Mouse (Mus musculus) heart, embryonic 11.5 days (tissue): ENCODE measurements at regions not wholly inside any gene's neighbourhood (a gene's known extent, or its start where the extent isn't known, plus 50 kb on each side); places are given as distances from the start of the nearest gene placed in this dataset.
"Not testable (repeated sequence)": the region's sequence is repeated elsewhere in the genome, so short reads cannot be mapped to it uniquely, and the experiment has no call there.

Experiments
- ATAC-seq: fragments of 200-750 bp; cut with Nextera tagmentation; replicated peaks from 2 replicates; pipeline ENCODE4 v1.8.0; 2017; ENCODE audit warnings: moderate library complexity; ENCODE audit not compliant: insufficient number of reproducible peaks, low FRiP score, low TSS enrichment
- H3K27ac ChIP-seq: fragments of 300-500 bp; sonication (generic); 2 replicates; pipeline ENCODE4 v1.5.1; 2014; ENCODE audit warnings: mild to moderate bottlenecking, low read depth, low read length
- H3K27me3 ChIP-seq: fragments of 300-500 bp; sonication (generic); 2 replicates; pipeline ENCODE4 v1.6.1; 2014; ENCODE audit warnings: mild to moderate bottlenecking, low read length, mixed read lengths; ENCODE audit not compliant: control insufficient read depth, insufficient read depth
- H3K36me3 ChIP-seq: fragments of 300-500 bp; sonication (generic); 2 replicates; pipeline ENCODE4 v1.6.1; 2014; ENCODE audit warnings: mild to moderate bottlenecking, low read length, moderate library complexity, mixed read lengths; ENCODE audit not compliant: control insufficient read depth, insufficient read depth
- H3K4me1 ChIP-seq: fragments of 300-500 bp; sonication (generic); 2 replicates; pipeline ENCODE4 v1.6.1; 2014; ENCODE audit warnings: low read length; ENCODE audit not compliant: control insufficient read depth, insufficient read depth
- H3K4me2 ChIP-seq: fragments of 300-500 bp; sonication (generic); 2 replicates; pipeline ENCODE4 v1.6.1; 2014; ENCODE audit warnings: mild to moderate bottlenecking, moderate library complexity
- H3K4me3 ChIP-seq: fragments of 300-500 bp; sonication (generic); 2 replicates; pipeline ENCODE4 v1.5.1; 2014; ENCODE audit warnings: low read depth, low read length
- H3K9ac ChIP-seq: fragments of 300-500 bp; sonication (generic); 2 replicates; pipeline ENCODE4 v1.6.1; 2014; ENCODE audit warnings: mild to moderate bottlenecking, low read depth, low read length, moderate library complexity
- H3K9me3 ChIP-seq: fragments of 300-500 bp; sonication (generic); replicated peaks from 2 replicates; pipeline ENCODE4 v1.6.1; 2016; ENCODE audit warnings: low read length; ENCODE audit not compliant: control insufficient read depth
- WGBS: fragments of 180-500 bp; shearing (Covaris S2); extraction: QIAGEN DNeasy Blood & Tissue Kit; methylation state at CpG from one replicate; pipeline ENCODE4 v1.1.7; 2014; ENCODE audit not compliant: insufficient replicate concordance; 5-methylcytosine and 5-hydroxymethylcytosine counted together

DNA sequence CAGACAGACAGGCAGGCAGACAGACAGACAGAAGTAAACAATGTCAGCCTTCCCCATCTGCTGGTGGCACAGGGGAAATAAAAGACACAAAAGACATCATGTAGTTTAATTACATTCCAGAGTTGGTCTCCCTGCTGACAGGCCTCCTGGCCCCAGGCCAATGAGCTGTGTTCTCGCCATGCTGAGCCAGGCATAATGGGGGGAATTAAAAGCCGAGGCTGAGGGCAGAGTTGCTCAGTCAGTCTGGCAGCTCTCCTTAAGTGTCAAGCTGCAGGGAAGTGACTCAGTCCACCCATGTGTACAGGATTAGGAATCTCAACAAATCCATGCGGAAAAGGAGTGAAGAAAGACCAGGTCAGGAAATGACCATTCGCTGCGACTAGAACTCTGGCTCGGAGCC, 214.5 kb upstream of the Castor2 start:
- no peaks in the 10 kb centered on the region for H3K27me3 ChIP-seq
- no peak overlapping the region for H3K9ac ChIP-seq
- peak; percentile 83 for ATAC-seq
- 0 out of 2 replicates have a peak, but pooled peaks cover 3% of the 10 kb centered on the region for H3K4me1 ChIP-seq
- no peak overlapping the region for H3K4me3 ChIP-seq
- H3K9me3 ChIP-seq = no peaks in the 10 kb centered on the region
- H3K4me2 ChIP-seq = no peak overlapping the region
- 0 out of 2 replicates have a peak overlapping the region, but pooled peaks have one; percentile 46 for H3K27ac ChIP-seq
- no peaks in the 10 kb centered on the region for H3K36me3 ChIP-seq
- WGBS = 34% methylated on average over 6 of the region's 6 CpGs

DNA sequence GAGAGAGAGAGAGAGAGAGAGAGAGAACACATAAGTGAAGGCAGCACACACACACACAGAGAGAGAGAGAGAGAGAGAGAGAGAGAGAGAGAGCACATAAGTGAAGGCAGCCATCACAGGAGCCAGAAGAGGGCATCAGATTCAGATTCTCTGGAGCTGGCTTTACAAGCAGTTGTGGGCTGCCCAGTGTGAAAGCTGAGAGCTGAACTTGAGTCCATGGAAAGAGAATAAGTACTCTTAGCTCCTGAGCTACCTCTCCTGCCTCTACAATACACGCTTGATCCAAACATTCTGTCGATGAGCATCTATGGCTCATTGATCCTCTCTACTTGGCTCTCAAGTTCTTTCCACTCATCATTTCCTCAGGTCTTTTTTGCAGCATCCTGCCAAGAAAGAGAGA, 214.9 kb upstream of the Castor2 start:
- Histone ChIP-seq H3K27me3 (no peaks in the 10 kb centered on the region), H3K9me3 (no peaks in the 10 kb centered on the region), H3K27ac (0 out of 2 replicates have a peak overlapping the region, but pooled peaks have one; percentile 46), H3K4me3 (no peak overlapping the region), H3K4me2 (no peak overlapping the region), H3K9ac (no peak overlapping the region), H3K36me3 (no peaks in the 10 kb centered on the region), H3K4me1 (0 out of 2 replicates have a peak, but pooled peaks cover 3% of the 10 kb centered on the region)
- no peak for ATAC-seq
- 65% methylated on average over 2 of the region's 2 CpGs for WGBS

DNA sequence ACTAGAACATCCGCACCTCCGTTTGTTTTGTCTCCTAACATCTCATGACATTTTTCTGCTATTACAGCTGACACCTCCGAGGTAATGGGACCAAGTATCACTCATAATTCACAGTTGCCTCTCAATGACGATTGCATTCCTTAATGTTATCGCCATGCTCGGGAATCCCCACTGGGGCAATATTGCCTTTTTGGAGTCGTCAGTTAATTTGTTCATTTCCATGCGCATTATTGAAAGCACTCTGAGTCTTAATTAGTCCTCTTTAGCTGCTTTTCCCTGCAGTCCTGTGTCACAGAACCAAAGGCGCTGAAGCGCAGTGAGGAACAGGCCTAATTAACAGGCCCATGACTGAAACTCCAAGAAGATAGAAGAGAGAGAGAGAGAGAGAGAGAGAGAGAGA, 255.0 kb upstream of the Castor2 start:
- H3K36me3 ChIP-seq = no peaks in the 10 kb centered on the region
- WGBS = 76% methylated on average over 10 of the region's 10 CpGs
- no peaks in the 10 kb centered on the region for H3K4me1 ChIP-seq
- H3K4me2 ChIP-seq = no peak overlapping the region
- H3K4me3 ChIP-seq = no peak overlapping the region
- H3K27ac ChIP-seq = no peak overlapping the region
- no peak for ATAC-seq
- H3K9ac ChIP-seq = no peak overlapping the region
- H3K27me3 ChIP-seq = no peaks in the 10 kb centered on the region
- no peaks in the 10 kb centered on the region for H3K9me3 ChIP-seq

DNA sequence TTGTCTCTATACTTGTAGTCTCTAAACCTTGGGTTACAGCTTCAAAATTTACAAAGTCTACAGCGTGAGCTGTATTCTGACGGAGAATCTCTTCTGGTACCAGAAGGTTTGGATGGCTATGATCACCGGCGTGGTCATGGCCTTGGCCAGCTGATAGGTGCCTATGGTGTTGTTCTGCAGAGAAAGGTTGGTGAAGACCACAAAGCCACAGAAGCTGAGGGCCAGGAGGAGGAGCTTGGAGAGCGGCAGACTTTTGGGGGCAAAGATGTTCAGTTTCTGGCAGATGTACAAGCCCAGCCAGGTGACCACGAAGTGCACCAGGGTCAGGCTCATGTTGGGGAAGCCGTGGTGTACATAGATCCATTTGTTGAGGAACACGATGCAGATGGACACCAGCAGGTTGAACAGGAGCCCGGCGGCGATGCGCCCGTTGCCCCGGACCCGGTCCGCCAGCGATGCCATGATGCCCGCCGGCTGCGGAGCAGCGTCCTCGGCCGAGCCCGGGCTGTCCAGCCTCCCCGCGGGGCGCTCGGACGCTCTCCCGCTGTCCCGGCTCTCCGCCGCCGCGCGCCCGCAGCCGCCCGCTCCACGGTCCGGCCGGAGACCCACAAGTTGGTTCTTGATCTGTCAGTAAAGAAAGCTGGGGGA, 257.3 kb upstream of the Castor2 start:
- peak overlapping the region; percentile 35 for H3K4me2 ChIP-seq
- WGBS = 43% methylated on average over 17 of the region's 42 CpGs
- 0 out of 2 replicates have a peak, but pooled peaks have one; percentile 26 for ATAC-seq

DNA sequence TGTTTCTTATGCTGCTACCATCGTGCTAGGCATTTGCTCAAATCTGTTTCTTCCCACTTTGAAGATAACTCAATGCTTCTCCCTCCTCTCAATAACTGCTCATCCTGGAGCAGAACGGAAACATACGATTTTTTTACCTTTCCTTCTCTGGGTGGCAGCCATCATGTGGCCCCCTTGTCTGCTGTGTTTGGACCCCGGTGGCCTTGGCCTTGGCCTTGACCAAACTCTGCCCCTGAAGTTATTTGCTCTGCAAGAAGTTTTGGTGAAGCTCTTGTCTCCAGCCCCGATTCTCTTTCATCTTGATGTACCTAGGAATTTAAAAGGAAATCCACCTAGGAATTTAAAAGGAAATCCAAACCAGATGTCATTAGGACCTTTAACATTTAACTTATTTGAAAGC, 261.2 kb upstream of the Castor2 start:
- no peaks in the 10 kb centered on the region for H3K36me3 ChIP-seq
- 75% methylated on average over 5 of the region's 5 CpGs for WGBS
- no peak overlapping the region for H3K9ac ChIP-seq
- no peak overlapping the region for H3K4me2 ChIP-seq
- no peaks in the 10 kb centered on the region for H3K27me3 ChIP-seq
- no peak overlapping the region for H3K27ac ChIP-seq
- H3K4me3 ChIP-seq = no peak overlapping the region
- no peaks in the 10 kb centered on the region for H3K4me1 ChIP-seq
- no peak for ATAC-seq
- no peaks in the 10 kb centered on the region for H3K9me3 ChIP-seq

More for the DNA sequence above, 257.3 kb upstream of the Castor2 start:
- H3K4me3 ChIP-seq, H3K4me1 ChIP-seq, H3K9me3 ChIP-seq, H3K36me3 ChIP-seq, H3K9ac ChIP-seq, H3K27me3 ChIP-seq, H3K27ac ChIP-seq: not testable (repeated sequence)

DNA sequence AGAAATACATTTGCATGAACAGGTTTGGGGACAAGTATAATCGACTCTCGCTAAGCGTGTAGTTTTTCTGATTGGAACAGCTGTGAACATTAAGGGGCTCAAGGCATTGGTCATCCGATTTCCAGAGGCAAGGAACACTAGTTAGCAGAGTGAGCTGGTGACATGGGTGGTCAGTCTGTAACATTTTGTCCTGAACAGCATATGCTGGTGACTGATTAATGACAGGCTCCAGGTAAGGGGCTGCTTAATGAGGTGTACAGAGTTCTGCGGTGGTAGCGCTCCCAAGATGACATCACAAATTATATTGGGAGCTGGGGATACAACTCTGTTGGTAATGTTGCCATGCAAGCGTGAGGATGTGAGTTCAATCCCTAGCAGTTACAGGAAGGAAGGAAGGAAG, 266.3 kb upstream of the Castor2 start:
- no peak for ATAC-seq
- Histone ChIP-seq H3K27ac (no peak overlapping the region), H3K27me3 (no peaks in the 10 kb centered on the region), H3K4me3 (no peak overlapping the region), H3K4me1 (no peaks in the 10 kb centered on the region), H3K36me3 (no peaks in the 10 kb centered on the region), H3K9me3 (no peaks in the 10 kb centered on the region), H3K9ac (no peak overlapping the region), H3K4me2 (no peak overlapping the region)
- WGBS = 84% methylated on average over 7 of the region's 7 CpGs

DNA sequence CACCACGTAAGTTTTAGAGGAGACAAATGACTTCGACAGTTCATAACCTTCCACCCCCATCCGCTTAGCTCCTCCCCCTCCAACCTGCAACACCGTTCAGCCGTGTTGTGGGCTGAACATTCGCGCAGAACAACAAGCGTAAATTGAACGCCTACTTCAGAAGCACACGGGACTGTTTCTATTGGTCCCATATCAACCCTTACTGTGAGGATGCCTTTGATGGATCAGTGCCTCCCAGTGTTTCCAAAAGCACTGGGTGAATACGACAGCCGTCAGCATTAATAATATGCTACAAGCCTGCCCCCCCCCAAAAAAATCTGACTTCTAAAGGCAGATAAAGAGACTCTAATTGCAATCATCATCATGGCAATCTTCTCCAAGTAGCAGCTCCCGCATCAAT, 271.3 kb upstream of the Castor2 start:
- H3K4me2 ChIP-seq = no peak overlapping the region
- no peak overlapping the region for H3K27ac ChIP-seq
- H3K4me3 ChIP-seq = no peak overlapping the region
- no peaks in the 10 kb centered on the region for H3K4me1 ChIP-seq
- no peaks in the 10 kb centered on the region for H3K36me3 ChIP-seq
- no peak for ATAC-seq
- no peaks in the 10 kb centered on the region for H3K9me3 ChIP-seq
- 91% methylated on average over 13 of the region's 13 CpGs for WGBS
- H3K27me3 ChIP-seq = no peaks in the 10 kb centered on the region
- no peak overlapping the region for H3K9ac ChIP-seq

DNA sequence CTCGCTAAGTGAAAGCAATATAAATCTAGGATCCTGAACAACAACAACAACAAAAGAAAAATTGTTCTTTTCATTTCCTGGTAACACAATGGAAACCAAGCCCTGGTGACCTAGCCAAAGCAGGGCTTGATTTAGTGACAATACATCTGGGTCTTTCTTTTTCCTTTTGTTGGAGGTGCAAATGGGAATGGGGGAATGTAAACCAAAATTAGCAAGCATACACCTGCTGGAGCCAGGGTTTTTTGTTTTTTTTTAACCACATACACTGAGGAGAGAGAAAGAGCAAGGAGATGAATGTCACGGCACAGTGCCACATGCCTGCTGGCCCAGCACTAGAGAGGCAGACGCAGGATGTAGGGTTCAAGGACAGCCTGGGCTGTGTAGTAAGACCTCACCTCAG, 275.6 kb upstream of the Castor2 start:
- no peaks in the 10 kb centered on the region for H3K9me3 ChIP-seq
- H3K9ac ChIP-seq = no peak overlapping the region
- no peaks in the 10 kb centered on the region for H3K27me3 ChIP-seq
- no peak overlapping the region for H3K4me3 ChIP-seq
- no peaks in the 10 kb centered on the region for H3K4me1 ChIP-seq
- ATAC-seq = no peak
- 79% methylated on average over 3 of the region's 3 CpGs for WGBS
- H3K27ac ChIP-seq = no peak overlapping the region
- no peaks in the 10 kb centered on the region for H3K36me3 ChIP-seq
- no peak overlapping the region for H3K4me2 ChIP-seq

DNA sequence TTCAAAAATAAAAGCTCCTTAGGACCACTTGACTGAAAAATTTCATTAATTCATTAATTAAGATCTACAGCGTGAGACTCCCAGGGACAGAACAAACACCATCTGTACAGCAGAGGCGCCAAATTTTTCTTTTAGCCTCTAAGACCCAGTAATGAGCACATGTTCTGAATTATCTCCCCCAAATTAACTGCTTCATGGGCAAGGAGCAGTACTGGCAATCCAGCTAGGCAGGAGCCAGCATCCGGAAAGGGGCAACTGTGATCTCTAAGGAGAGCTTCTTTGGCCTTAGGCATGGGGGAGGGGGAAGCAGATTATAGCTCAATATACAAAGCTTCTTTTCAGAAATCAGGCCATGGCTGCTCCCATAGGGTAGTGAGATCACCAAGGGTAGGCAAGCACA, 278.2 kb upstream of the Castor2 start:
- H3K36me3 ChIP-seq = no peaks in the 10 kb centered on the region
- H3K4me1 ChIP-seq = no peaks in the 10 kb centered on the region
- H3K9me3 ChIP-seq = no peaks in the 10 kb centered on the region
- no peak overlapping the region for H3K9ac ChIP-seq
- H3K27me3 ChIP-seq = no peaks in the 10 kb centered on the region
- no peak overlapping the region for H3K27ac ChIP-seq
- WGBS = 74% methylated on average over 3 of the region's 3 CpGs
- H3K4me3 ChIP-seq = no peak overlapping the region
- ATAC-seq = no peak
- H3K4me2 ChIP-seq = no peak overlapping the region
